Mouse (Mus musculus) neural tube, embryonic 11.5 days (tissue): ENCODE measurements at regions not wholly inside any gene's neighbourhood (a gene's known extent, or its start where the extent isn't known, plus 50 kb on each side); places are given as distances from the start of the nearest gene placed in this dataset.

ENCODE experiments used
- ATAC-seq: fragments of 200-750 bp; cut with Nextera tagmentation; 2 replicates; pipeline ENCODE4 v1.8.0; 2017; ENCODE audit warnings: moderate number of reproducible peaks, mild to moderate bottlenecking, moderate TSS enrichment, moderate library complexity; ENCODE audit not compliant: insufficient read depth, low FRiP score, low TSS enrichment
- DNase-seq: peaks from one replicate; pipeline ENCODE4 v3.0.0-alpha.2; 2015; ENCODE audit warnings: low spot score
- H3K27ac ChIP-seq: fragments of 300-500 bp; sonication (generic); 2 replicates; pipeline ENCODE4 v1.5.1; 2014; ENCODE audit warnings: low read depth, mild to moderate bottlenecking, low read length
- H3K27me3 ChIP-seq: fragments of 300-500 bp; sonication (generic); 2 replicates; pipeline ENCODE4 v1.6.1; 2014; ENCODE audit warnings: mild to moderate bottlenecking, low read length, mixed read lengths; ENCODE audit not compliant: control insufficient read depth, insufficient read depth
- H3K36me3 ChIP-seq: fragments of 300-500 bp; sonication (generic); 2 replicates; pipeline ENCODE4 v1.6.1; 2014; ENCODE audit warnings: mild to moderate bottlenecking, low read length, moderate library complexity, mixed read lengths; ENCODE audit not compliant: control insufficient read depth, insufficient read depth
- H3K4me1 ChIP-seq: fragments of 300-500 bp; sonication (generic); 2 replicates; pipeline ENCODE4 v1.6.1; 2014; ENCODE audit warnings: low read length, mixed read lengths; ENCODE audit not compliant: control insufficient read depth, insufficient read depth
- H3K4me2 ChIP-seq: fragments of 300-500 bp; sonication (generic); 2 replicates; pipeline ENCODE4 v1.6.1; 2014; ENCODE audit warnings: low read depth, mild to moderate bottlenecking, moderate library complexity
- H3K4me3 ChIP-seq: fragments of 300-500 bp; sonication (generic); 2 replicates; pipeline ENCODE4 v1.5.1; 2014; ENCODE audit warnings: low read depth, low read length
- H3K9ac ChIP-seq: fragments of 300-500 bp; sonication (generic); 2 replicates; pipeline ENCODE4 v1.6.1; 2014; ENCODE audit warnings: mild to moderate bottlenecking, low read length
- H3K9me3 ChIP-seq: fragments of 300-500 bp; sonication (generic); 2 replicates; pipeline ENCODE4 v1.6.1; 2016; ENCODE audit warnings: low read length; ENCODE audit not compliant: control insufficient read depth
- WGBS: fragments of 180-500 bp; shearing (Covaris S2); extraction: QIAGEN DNeasy Blood & Tissue Kit; methylation state at CpG from one replicate; pipeline ENCODE4 v1.1.7; 2014; 5-methylcytosine and 5-hydroxymethylcytosine counted together

DNA sequence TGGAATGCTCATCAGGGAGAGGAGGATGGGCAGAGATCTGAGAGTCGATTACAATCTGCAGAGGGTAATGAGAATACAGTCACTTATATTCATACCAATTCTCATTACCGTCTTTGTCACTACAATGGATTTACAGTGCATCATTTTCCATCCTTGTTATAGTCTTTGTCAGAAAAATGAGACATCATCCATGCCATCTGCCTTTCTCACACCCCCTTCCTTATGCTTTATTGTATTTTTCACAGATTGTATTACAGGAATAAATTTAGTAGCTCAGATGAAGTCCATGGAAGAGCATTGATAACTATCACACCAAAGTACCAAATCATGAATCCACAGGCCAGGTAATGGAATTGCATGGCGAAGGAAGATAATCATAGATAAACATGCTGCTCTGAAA, 779.5 kb downstream of the Cenpc1 start:
- ATAC-seq (no peak), DNase-seq (no peak)
- no peak overlapping the region for H3K27ac ChIP-seq
- no peaks in the 10 kb centered on the region for H3K36me3 ChIP-seq
- no peaks in the 10 kb centered on the region for H3K27me3 ChIP-seq
- H3K4me3 ChIP-seq, result no peak overlapping the region
- 96% methylated on average over 3 of the region's 3 CpGs for WGBS
- H3K4me2 ChIP-seq, result no peak overlapping the region
- no peaks in the 10 kb centered on the region for H3K4me1 ChIP-seq
- H3K9me3 ChIP-seq, result no peaks in the 10 kb centered on the region
- H3K9ac ChIP-seq, result no peak overlapping the region

DNA sequence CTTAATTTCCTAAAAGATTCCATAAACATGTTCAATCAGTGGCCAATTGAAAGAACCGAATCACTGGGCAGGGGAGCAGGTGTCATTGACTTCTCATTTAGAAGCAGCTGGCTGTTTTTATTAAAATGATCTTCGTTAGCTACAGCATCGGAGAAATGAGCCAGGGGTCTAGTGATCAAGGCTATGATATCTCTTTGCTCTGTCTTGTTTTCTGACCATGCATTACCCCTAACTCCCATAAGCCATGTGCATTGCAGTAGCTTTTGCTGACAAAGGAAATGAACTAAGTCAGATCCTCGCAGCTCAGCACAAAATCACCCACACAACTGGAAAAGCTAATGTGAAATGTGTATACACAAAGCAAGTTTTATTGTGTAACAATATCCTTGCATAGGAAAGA, 816.9 kb downstream of the Cenpc1 start:
- 80% methylated on average over 4 of the region's 4 CpGs for WGBS
- Histone ChIP-seq H3K4me3 (no peak overlapping the region), H3K27ac (no peak overlapping the region), H3K27me3 (no peaks in the 10 kb centered on the region), H3K9ac (no peak overlapping the region), H3K36me3 (no peaks in the 10 kb centered on the region), H3K4me2 (no peak overlapping the region), H3K9me3 (no peaks in the 10 kb centered on the region), H3K4me1 (no peaks in the 10 kb centered on the region)
- ATAC-seq (no peak), DNase-seq (no peak)

DNA sequence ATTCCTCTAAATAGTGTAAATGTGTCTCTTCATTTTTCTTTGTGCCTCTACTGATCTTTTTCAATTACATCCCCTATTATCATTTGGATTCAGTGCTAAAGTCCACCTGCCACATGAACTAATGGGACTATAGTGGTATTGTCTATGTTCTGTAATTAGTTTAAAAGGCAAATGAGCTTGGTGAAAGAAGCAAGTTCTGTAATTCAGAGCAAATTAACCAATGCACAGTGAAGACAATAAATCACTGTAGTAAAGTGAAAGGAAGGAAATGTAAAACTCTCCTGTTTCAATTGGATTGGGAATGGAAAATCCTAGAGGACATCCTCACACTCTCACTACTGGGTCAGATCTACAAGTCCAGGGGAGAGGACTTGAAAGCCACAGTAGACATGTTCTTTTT, 823.2 kb upstream of the Epha5 start:
- no peaks in the 10 kb centered on the region for H3K9me3 ChIP-seq
- no peak overlapping the region for H3K9ac ChIP-seq
- ATAC-seq, result peak; percentile 56
- no peak overlapping the region for H3K27ac ChIP-seq
- H3K4me3 ChIP-seq, result no peak overlapping the region
- no peaks in the 10 kb centered on the region for H3K4me1 ChIP-seq
- no peak for DNase-seq
- no peaks in the 10 kb centered on the region for H3K36me3 ChIP-seq
- H3K4me2 ChIP-seq, result no peak overlapping the region
- no peaks in the 10 kb centered on the region for H3K27me3 ChIP-seq

DNA sequence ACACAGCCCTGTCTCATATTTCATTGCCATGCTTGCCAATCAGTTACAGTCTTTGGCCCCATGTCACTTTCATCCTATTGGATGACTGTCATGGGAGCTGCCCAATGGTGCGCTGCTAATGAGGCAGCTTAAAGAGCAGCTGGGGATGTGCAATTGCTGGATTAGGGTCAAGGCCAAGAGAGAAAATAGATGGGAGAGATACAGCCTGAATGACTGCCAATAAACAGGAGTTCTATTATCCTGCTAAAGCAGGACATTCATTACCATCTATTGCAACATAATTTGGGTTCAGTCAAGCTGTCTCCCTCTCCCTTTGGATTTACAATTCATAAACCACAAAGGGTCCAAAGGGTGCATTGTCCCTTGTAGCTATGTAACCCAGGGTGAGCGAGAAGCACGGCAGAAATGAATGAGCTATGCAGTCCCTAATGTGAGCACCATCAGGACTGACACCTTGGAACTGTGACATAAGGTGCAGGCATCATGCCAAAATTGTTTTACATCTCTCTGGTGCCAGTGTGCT, 822.4 kb upstream of the Epha5 start:
- Histone ChIP-seq H3K36me3 (no peaks in the 10 kb centered on the region), H3K9ac (no peak overlapping the region), H3K4me3 (no peak overlapping the region), H3K9me3 (no peaks in the 10 kb centered on the region), H3K4me2 (no peak overlapping the region), H3K27me3 (no peaks in the 10 kb centered on the region), H3K4me1 (no peaks in the 10 kb centered on the region), H3K27ac (no peak overlapping the region)
- WGBS, result 40% methylated on average over 3 of the region's 3 CpGs
- peak; percentile 68 for DNase-seq
- ATAC-seq, result peak; percentile 93
